Mouse (Mus musculus): ENCODE results near the gene B230104I21Rik. TPM values are rescaled to one million over a fixed set of nuclear protein-coding genes. Genes with fewer than 3 reads are reported as not detected.

Gene B230104I21Rik
- polyA plus RNA-seq, 1 experiment: not detected

GRCm38 (mm10) chr4:154390333-154391080, 54.6 kb downstream of the B230104I21Rik start:
- H3K4me1 ChIP-seq: peaks cover 3% of the 10 kb centered on the region; the same call in 1 of the 2 replicates
- no peaks in the 10 kb centered on the region for H3K36me3 ChIP-seq (replicated peaks; ENCODE audit: low read length)
- H3K27me3 ChIP-seq (replicated peaks): peaks cover 48% of the 10 kb centered on the region
- H3K4me3 ChIP-seq (replicated peaks): peak overlapping the region; percentile 46
- H3K9me3 ChIP-seq: no peaks in the 10 kb centered on the region
- TF ChIP-seq FLI1 (IDR thresholded peaks at IDR 0.05; ENCODE audit: low read length) (no peak), GATA1 (IDR thresholded peaks at IDR 0.05; ENCODE audit: borderline replicate concordance, low read length) (no peak)

GRCm38 (mm10) chr4:154392641-154393040, 56.7 kb downstream of the B230104I21Rik start:
- H3K27me3 ChIP-seq (replicated peaks): peaks cover 41% of the 10 kb centered on the region
- no peak for TF ChIP-seq FLI1 (IDR thresholded peaks at IDR 0.05; ENCODE audit: low read length)
- TF ChIP-seq GATA1 (IDR thresholded peaks at IDR 0.05; ENCODE audit: borderline replicate concordance, low read length): no peak
- no peaks in the 10 kb centered on the region for H3K9me3 ChIP-seq
- H3K36me3 ChIP-seq (replicated peaks; ENCODE audit: low read length): no peaks in the 10 kb centered on the region
- peaks cover 3% of the 10 kb centered on the region; the same call in 1 of the 2 replicates for H3K4me1 ChIP-seq
- no peak overlapping the region for H3K4me3 ChIP-seq (replicated peaks)

DNA sequence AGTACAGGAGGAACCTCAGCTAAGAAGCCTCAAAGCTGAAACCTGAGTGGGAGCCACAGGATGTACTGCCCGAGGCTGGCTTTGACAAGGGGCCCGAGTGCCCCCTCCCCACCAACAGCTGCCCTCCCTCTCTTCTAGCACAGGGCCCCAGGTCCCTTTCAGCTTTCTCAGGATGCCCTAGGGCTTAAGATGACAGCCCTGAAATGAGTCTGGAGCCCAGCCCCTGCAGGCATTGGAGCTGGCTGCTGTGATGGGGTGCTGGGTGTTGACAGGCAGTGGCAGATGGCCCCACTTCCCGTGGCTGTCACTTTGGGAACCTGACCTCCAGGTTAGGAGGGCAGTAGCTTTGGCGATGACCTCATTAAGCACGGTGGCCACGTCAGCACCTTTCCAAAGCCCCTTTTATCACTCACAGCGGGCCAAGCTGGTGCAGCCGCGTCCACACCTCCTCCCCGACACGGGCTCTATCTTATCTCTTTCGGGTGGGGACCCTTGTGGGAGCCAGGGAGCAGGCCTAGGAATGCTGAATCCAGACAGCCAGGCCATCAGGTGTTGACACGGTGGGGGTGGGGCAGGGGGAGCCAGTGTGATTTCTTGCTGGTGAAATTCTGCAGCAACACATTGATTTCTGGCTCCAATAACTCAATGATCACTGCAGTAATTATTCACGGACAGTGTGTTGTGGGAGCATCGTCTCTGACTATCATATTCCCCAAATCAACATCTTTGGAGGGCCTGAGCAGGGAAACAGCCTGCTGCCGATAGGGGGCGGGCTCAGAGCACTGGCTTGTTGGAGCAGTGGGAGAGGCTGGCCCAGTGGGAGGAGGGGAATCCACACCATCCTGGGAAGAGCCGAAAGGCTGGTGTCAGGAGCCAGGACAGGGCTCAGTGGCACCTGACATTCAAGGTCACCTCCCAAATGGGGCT, 57.5 kb downstream of the B230104I21Rik start:
- H3K4me1 ChIP-seq: peaks cover 3% of the 10 kb centered on the region; the same call in 1 of the 2 replicates

GRCm38 (mm10) chr4:154394123-154394722, 58.3 kb downstream of the B230104I21Rik start:
- Histone ChIP-seq H3K4me1 (peaks cover 3% of the 10 kb centered on the region; the same call in 1 of the 2 replicates), H3K9me3 (no peaks in the 10 kb centered on the region), H3K27me3 (replicated peaks) (peaks cover 33% of the 10 kb centered on the region), H3K36me3 (replicated peaks; ENCODE audit: low read length) (no peaks in the 10 kb centered on the region), H3K4me3 (replicated peaks) (no peak overlapping the region)
- no peak for TF ChIP-seq GATA1 (IDR thresholded peaks at IDR 0.05; ENCODE audit: borderline replicate concordance, low read length)
- no peak for TF ChIP-seq FLI1 (IDR thresholded peaks at IDR 0.05; ENCODE audit: low read length)

More for the DNA sequence above, 57.5 kb downstream of the B230104I21Rik start:
- TF ChIP-seq FLI1 (IDR thresholded peaks at IDR 0.05; ENCODE audit: low read length) (no peak), GATA1 (IDR thresholded peaks at IDR 0.05; ENCODE audit: borderline replicate concordance, low read length) (no peak)
- peaks cover 38% of the 10 kb centered on the region for H3K27me3 ChIP-seq (replicated peaks)
- no peaks in the 10 kb centered on the region for H3K36me3 ChIP-seq (replicated peaks; ENCODE audit: low read length)
- no peak overlapping the region for H3K4me3 ChIP-seq (replicated peaks)
- no peaks in the 10 kb centered on the region for H3K9me3 ChIP-seq

- Histone ChIP-seq H3K9me3 (no peaks in the 10 kb centered on the region), H3K4me3 (replicated peaks) (no peak overlapping the region), H3K4me1 (peaks cover 11% of the 10 kb centered on the region), H3K36me3 (replicated peaks; ENCODE audit: low read length) (no peaks in the 10 kb centered on the region), H3K27me3 (replicated peaks) (peaks cover 22% of the 10 kb centered on the region)
- TF ChIP-seq GATA1 (IDR thresholded peaks at IDR 0.05; ENCODE audit: borderline replicate concordance, low read length) (no peak), FLI1 (IDR thresholded peaks at IDR 0.05; ENCODE audit: low read length) (no peak)
Measured at GRCm38 (mm10) chr4:154396652-154397301, 60.9 kb downstream of the B230104I21Rik start.

Other genes starting within 250 kb of the B230104I21Rik start
- gene Trp73, start 195.9 kb upstream of the B230104I21Rik start, polyA plus RNA-seq (2012; ENCODE audit: insufficient read depth, low replicate concordance): not detected in 2 replicates
- 2.2 and 6.5 TPM in 2 replicates for gene Wrap73, start 193.8 kb upstream of the B230104I21Rik start, polyA plus RNA-seq (2012; ENCODE audit: insufficient read depth, low replicate concordance)
- 89.3 and 116 TPM in 2 replicates for gene Tprgl, start 175.5 kb upstream of the B230104I21Rik start, polyA plus RNA-seq (2012; ENCODE audit: insufficient read depth, low replicate concordance)
- not detected in 2 replicates for gene Megf6, start 165.4 kb upstream of the B230104I21Rik start, polyA plus RNA-seq (2012; ENCODE audit: insufficient read depth, low replicate concordance)
- not detected in 2 replicates for gene Arhgef16, start 34.5 kb upstream of the B230104I21Rik start, polyA plus RNA-seq (2012; ENCODE audit: insufficient read depth, low replicate concordance)

Measured in megakaryocyte, embryonic 14.5 days (primary cell).